In the genomic region with DNA sequence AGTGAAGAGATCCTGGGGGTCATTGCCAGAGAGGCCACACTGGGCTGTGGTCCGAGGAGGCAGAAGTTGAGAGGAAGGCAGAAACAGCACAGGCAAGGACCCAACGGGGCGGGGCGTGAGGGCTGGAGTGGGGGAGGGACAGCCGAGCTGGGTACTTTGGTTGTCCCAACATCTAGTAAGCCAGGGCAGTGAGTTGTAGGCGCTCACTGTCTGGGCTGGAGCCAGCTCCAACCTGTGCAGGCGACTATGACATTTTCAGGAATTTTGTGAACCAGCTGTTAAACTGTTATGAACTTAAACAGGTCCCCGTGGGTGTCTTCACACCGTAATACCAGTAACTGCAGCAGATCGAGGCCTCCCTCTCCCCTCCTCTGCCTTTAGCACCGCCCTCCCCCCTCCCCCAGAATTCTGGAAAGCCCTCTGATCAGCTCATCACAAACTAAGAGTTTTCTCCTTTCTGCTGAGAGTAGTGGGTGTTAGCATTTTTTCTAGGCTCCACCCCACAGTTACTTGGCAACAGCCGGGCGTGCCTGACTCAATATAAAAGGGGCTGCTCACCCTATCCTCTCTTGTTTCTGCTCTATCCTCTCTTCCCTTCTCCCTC, we compare ENCODE assay signal across 8 mouse cellular contexts.
A peak's percentile ranks its signal among the peaks of the same experiment; 100 is the strongest.
DNase-seq lines count a peak whose midpoint lies in the region; ATAC-seq and TF ChIP-seq lines count a peak whose summit lies in the region.

No protein-coding gene starts in this region.

- H3K9ac ChIP-seq in ES-E14 (ENCODE audit: insufficient read depth, low read depth, low read length, poor library complexity, severe bottlenecking): no peak overlapping the region; the same call in 1 of the 2 replicates
- no peak overlapping the region for H3K9ac ChIP-seq in limb, embryonic 13.5 days

- no peak overlapping the region for H3K27ac ChIP-seq in ES-E14 (ENCODE audit: insufficient read depth, low read depth, low read length, poor library complexity, severe bottlenecking)
- no peak overlapping the region for H3K27ac ChIP-seq in limb, embryonic 13.5 days

- peak; percentile 34; the same call in 1 of the 2 replicates for ATAC-seq in limb, embryonic 13.5 days (ENCODE audit: low FRiP score, low read depth)
- ATAC-seq in megakaryocyte, adult 5-6 weeks (ENCODE audit: poor library complexity, severe bottlenecking): no peak

- no peaks in the 10 kb centered on the region for H3K36me3 ChIP-seq in ES-E14 (ENCODE audit: control insufficient read depth, insufficient read depth, low read length, poor library complexity, severe bottlenecking)
- no peaks in the 10 kb centered on the region for H3K36me3 ChIP-seq in limb, embryonic 13.5 days

- no peaks in the 10 kb centered on the region for H3K9me3 ChIP-seq in ES-E14 (ENCODE audit: control insufficient read depth, insufficient read depth, low read depth, low read length)
- H3K9me3 ChIP-seq in limb, embryonic 13.5 days: peaks cover 10% of the 10 kb centered on the region

- DNase-seq in ES-E14 (ENCODE audit: low read depth, low spot score) (no peak), liver (no peak)
- DNase-seq in brain, adult 2 months (ENCODE audit: low read depth, low spot score): peak; percentile 84
- peak; percentile 49 for DNase-seq in gastrocnemius, postnatal 10 days
- peak; percentile 49 for DNase-seq in kidney, adult 11 months
- DNase-seq in right cerebral cortex, adult 18-20 months: peak; percentile 64

- in situ Hi-C loops in ES-E14 (cut with MboI; ENCODE audit: low sequenced_read_pairs in 2 of 2, unreplicated experiment in 2 of 2): no loop called here

- 3% methylated on average over 13 of the region's 13 CpGs for WGBS in limb, embryonic 13.5 days

- H3K4me3 ChIP-seq in ES-E14 (ENCODE audit: insufficient read depth in 1 of 2, low read depth in 1 of 2, low read length in 2 of 2, poor library complexity in 1 of 2, severe bottlenecking in 1 of 2): peak overlapping the region; percentile 16 to 22; a peak in 2 of 4 replicates
- H3K4me3 ChIP-seq in limb, embryonic 13.5 days: no peak overlapping the region

- peaks cover 78% of the 10 kb centered on the region for H3K27me3 ChIP-seq in limb, embryonic 13.5 days

- H3K4me2 ChIP-seq in limb, embryonic 13.5 days (replicated peaks): peak overlapping the region; percentile 45

- peaks cover 0 to 30% of the 10 kb centered on the region in 2 experiments; a peak in 2 of 4 replicates for H3K4me1 ChIP-seq in ES-E14 (ENCODE audit: control insufficient read depth in 2 of 2, insufficient read depth in 2 of 2, low read length in 2 of 2, poor library complexity in 1 of 2)
- H3K4me1 ChIP-seq in limb, embryonic 13.5 days: peaks cover 25% of the 10 kb centered on the region

TF ChIP-seq in ES-E14, 5 proteins besides CTCF, POLR2A, EP300 and RAD21:
- no peak for TF ChIP-seq CHD2 (IDR thresholded peaks at IDR 0.05; ENCODE audit: low read depth, low read length)
- no peak for TF ChIP-seq ZNF384 (IDR thresholded peaks at IDR 0.05; ENCODE audit: low read depth, low read length)

Comparison
In these comparisons a context has a peak if more than half of its experiments do, and no peak if none do; other contexts are left out.
1. DNase-seq: peak in brain, adult 2 months (single experiment), gastrocnemius, postnatal 10 days (single experiment), kidney, adult 11 months (single experiment) and right cerebral cortex, adult 18-20 months (single experiment); none in ES-E14 (single experiment) and liver (single experiment).